Mouse (Mus musculus) embryonic facial prominence, embryonic 12.5 days (tissue): ENCODE results near the gene Kctd21. TPM values are rescaled to one million over a fixed set of nuclear protein-coding genes. Genes with fewer than 3 reads are reported as not detected.

Experiments
- ATAC-seq: fragments of 200-750 bp; cut with Nextera tagmentation; 2 replicates; pipeline ENCODE4 v1.8.0; 2017; ENCODE audit not compliant: insufficient number of reproducible peaks, insufficient read depth, low FRiP score, low TSS enrichment
- H3K27ac ChIP-seq: fragments of 300-500 bp; sonication (generic); 2 replicates; pipeline ENCODE4 v1.5.1; 2016; ENCODE audit warnings: mild to moderate bottlenecking
- H3K27me3 ChIP-seq: fragments of 300-500 bp; sonication (generic); 2 replicates; pipeline ENCODE4 v1.6.1; 2016; ENCODE audit warnings: mild to moderate bottlenecking, moderate library complexity
- H3K36me3 ChIP-seq: fragments of 300-500 bp; sonication (generic); 2 replicates; pipeline ENCODE4 v1.6.1; 2016; ENCODE audit warnings: mild to moderate bottlenecking
- H3K4me1 ChIP-seq: fragments of 300-500 bp; sonication (generic); 2 replicates; pipeline ENCODE4 v1.6.1; 2016
- H3K4me2 ChIP-seq: fragments of 300-500 bp; sonication (generic); replicated peaks from 2 replicates; pipeline ENCODE4 v1.6.1; 2016; ENCODE audit warnings: mild to moderate bottlenecking, moderate library complexity
- H3K4me3 ChIP-seq: fragments of 300-500 bp; sonication (generic); 2 replicates; pipeline ENCODE4 v1.5.1; 2016; ENCODE audit warnings: mild to moderate bottlenecking
- H3K9ac ChIP-seq: fragments of 300-500 bp; sonication (generic); 2 replicates; pipeline ENCODE4 v1.6.1; 2016; ENCODE audit warnings: mild to moderate bottlenecking, moderate library complexity
- H3K9me3 ChIP-seq: fragments of 300-500 bp; sonication (generic); 2 replicates; pipeline ENCODE4 v1.6.1; 2016; ENCODE audit warnings: mild to moderate bottlenecking, moderate library complexity
- WGBS: fragments of 180-500 bp; shearing (Covaris S2); methylation state at CpG from one replicate; pipeline ENCODE4 v1.1.7; 2016; 5-methylcytosine and 5-hydroxymethylcytosine counted together
- polyA plus RNA-seq: library from polyadenylated mRNA; unstranded; fragments of >200 nt; fragmentation: Nextera tagmentation; extraction: Ambion mirVana; gene quantifications from 2 replicates; pipeline ENCODE4 v1.2.1, GENCODE M21; 2016

Gene Kctd21
- polyA plus RNA-seq, 1 experiment from 2014 or later, result 4.0 TPM

- Histone ChIP-seq H3K9ac (0 out of 2 replicates have a peak overlapping the region, but pooled peaks have one; percentile 10), H3K4me3 (peak overlapping the region; percentile 39)
Measured at GRCm38 (mm10) chr7:97325156-97325985, 6.8 kb upstream of the Kctd21 start.

GRCm38 (mm10) chr7:97327376-97327775 is 4.8 kb upstream of the Kctd21 start:
- Histone ChIP-seq H3K4me2 (no peak overlapping the region), H3K27me3 (peaks cover 36% of the 10 kb centered on the region), H3K4me3 (no peak overlapping the region), H3K9me3 (no peaks in the 10 kb centered on the region), H3K36me3 (no peaks in the 10 kb centered on the region), H3K9ac (no peak overlapping the region), H3K27ac (no peak overlapping the region), H3K4me1 (peaks cover 25% of the 10 kb centered on the region)
- WGBS, result 89% methylated on average over 4 of the region's 4 CpGs
- no peak for ATAC-seq

More at GRCm38 (mm10) chr7:97325156-97325985, 6.8 kb upstream of the Kctd21 start:
- no peak for ATAC-seq
- Histone ChIP-seq H3K27me3 (peaks cover 36% of the 10 kb centered on the region), H3K9me3 (no peaks in the 10 kb centered on the region), H3K36me3 (no peaks in the 10 kb centered on the region), H3K4me2 (peak overlapping the region; percentile 61), H3K27ac (no peak overlapping the region), H3K4me1 (peaks cover 16% of the 10 kb centered on the region)
- whole genome bisulfite sequencing, result 10% methylated on average over 93 of the region's 96 CpGs

GRCm38 (mm10) chr7:97328891-97329588 is 3.1 kb upstream of the Kctd21 start:
- Histone ChIP-seq H3K36me3 (no peaks in the 10 kb centered on the region), H3K27ac (no peak overlapping the region), H3K4me3 (no peak overlapping the region), H3K27me3 (peaks cover 35% of the 10 kb centered on the region), H3K4me2 (no peak overlapping the region), H3K9ac (no peak overlapping the region), H3K9me3 (no peaks in the 10 kb centered on the region), H3K4me1 (peaks cover 33% of the 10 kb centered on the region)
- no peak for ATAC-seq
- 58% methylated on average over 13 of the region's 13 CpGs for WGBS

GRCm38 (mm10) chr7:97329676-97330075 is 2.5 kb upstream of the Kctd21 start:
- WGBS, result 87% methylated on average over 3 of the region's 3 CpGs
- Histone ChIP-seq H3K4me3 (no peak overlapping the region), H3K27me3 (peaks cover 29% of the 10 kb centered on the region), H3K36me3 (no peaks in the 10 kb centered on the region), H3K4me2 (no peak overlapping the region), H3K9ac (no peak overlapping the region), H3K4me1 (peaks cover 33% of the 10 kb centered on the region), H3K27ac (no peak overlapping the region), H3K9me3 (no peaks in the 10 kb centered on the region)
- ATAC-seq, result no peak

- peaks cover 24% of the 10 kb centered on the region for H3K4me1 ChIP-seq
- H3K4me2 ChIP-seq, result peak overlapping the region; percentile 61
- ATAC-seq, result no peak
- no peak overlapping the region for H3K27ac ChIP-seq
- peak overlapping the region; percentile 57 for H3K4me3 ChIP-seq
- H3K36me3 ChIP-seq, result no peaks in the 10 kb centered on the region
- peaks cover 15% of the 10 kb centered on the region for H3K27me3 ChIP-seq
- H3K9ac ChIP-seq, result peak overlapping the region; percentile 73
- WGBS, result 67% methylated on average over 11 of the region's 11 CpGs
- no peaks in the 10 kb centered on the region for H3K9me3 ChIP-seq
Measured at GRCm38 (mm10) chr7:97330931-97331645, 1.0 kb upstream of the Kctd21 start.

GRCm38 (mm10) chr7:97332667-97333041 is 527 bp downstream of the Kctd21 start:
- WGBS, result 6% methylated on average over 9 of the region's 9 CpGs
- H3K9ac ChIP-seq, result peak overlapping the region; percentile 73
- no peaks in the 10 kb centered on the region for H3K36me3 ChIP-seq
- no peaks in the 10 kb centered on the region for H3K27me3 ChIP-seq
- no peaks in the 10 kb centered on the region for H3K9me3 ChIP-seq
- peaks cover 24% of the 10 kb centered on the region for H3K4me1 ChIP-seq
- H3K4me2 ChIP-seq, result peak overlapping the region; percentile 61
- peak overlapping the region; percentile 57 for H3K4me3 ChIP-seq
- ATAC-seq, result no peak
- H3K27ac ChIP-seq, result no peak overlapping the region

- Histone ChIP-seq H3K27me3 (no peaks in the 10 kb centered on the region), H3K4me1 (peaks cover 24% of the 10 kb centered on the region), H3K27ac (no peak overlapping the region), H3K9me3 (no peaks in the 10 kb centered on the region), H3K9ac (peak overlapping the region; percentile 73; the same call in 1 of the 2 replicates), H3K36me3 (no peaks in the 10 kb centered on the region), H3K4me3 (peak overlapping the region; percentile 57; the same call in 1 of the 2 replicates), H3K4me2 (peak overlapping the region; percentile 61)
- no peak for ATAC-seq
- WGBS, result 85% methylated on average over 6 of the region's 6 CpGs
Measured at GRCm38 (mm10) chr7:97333113-97333898, 1.2 kb downstream of the Kctd21 start.

GRCm38 (mm10) chr7:97334406-97334805 is 2.3 kb downstream of the Kctd21 start:
- H3K9ac ChIP-seq, result no peak overlapping the region
- no peak overlapping the region for H3K4me2 ChIP-seq
- H3K9me3 ChIP-seq, result no peaks in the 10 kb centered on the region
- H3K36me3 ChIP-seq, result no peaks in the 10 kb centered on the region
- H3K27ac ChIP-seq, result no peak overlapping the region
- no peak for ATAC-seq
- peaks cover 19% of the 10 kb centered on the region; the same call in 1 of the 2 replicates for H3K4me1 ChIP-seq
- WGBS, result 98% methylated on average over 2 of the region's 2 CpGs
- no peak overlapping the region for H3K4me3 ChIP-seq
- no peaks in the 10 kb centered on the region for H3K27me3 ChIP-seq

GRCm38 (mm10) chr7:97336678-97337077 is 4.6 kb downstream of the Kctd21 start:
- Histone ChIP-seq H3K4me3 (no peak overlapping the region), H3K27me3 (no peaks in the 10 kb centered on the region), H3K9ac (no peak overlapping the region), H3K4me2 (no peak overlapping the region), H3K36me3 (no peaks in the 10 kb centered on the region), H3K4me1 (peaks cover 8% of the 10 kb centered on the region; the same call in 1 of the 2 replicates), H3K27ac (no peak overlapping the region), H3K9me3 (no peaks in the 10 kb centered on the region)
- no peak for ATAC-seq
- 86% methylated on average over 1 of the region's 1 CpGs for WGBS

GRCm38 (mm10) chr7:97338593-97338992 is 6.5 kb downstream of the Kctd21 start:
- no peak overlapping the region for H3K4me2 ChIP-seq
- no peak overlapping the region for H3K4me3 ChIP-seq
- no peaks in the 10 kb centered on the region for H3K36me3 ChIP-seq
- no peaks in the 10 kb centered on the region for H3K27me3 ChIP-seq
- 72% methylated on average over 4 of the region's 4 CpGs for WGBS
- H3K4me1 ChIP-seq, result no peaks in the 10 kb centered on the region
- no peak overlapping the region for H3K9ac ChIP-seq
- no peak overlapping the region for H3K27ac ChIP-seq
- no peak for ATAC-seq
- H3K9me3 ChIP-seq, result no peaks in the 10 kb centered on the region

GRCm38 (mm10) chr7:97339623-97340022 is 7.5 kb downstream of the Kctd21 start:
- WGBS, result 88% methylated on average over 7 of the region's 7 CpGs
- no peaks in the 10 kb centered on the region for H3K4me1 ChIP-seq
- no peak overlapping the region for H3K4me3 ChIP-seq
- H3K4me2 ChIP-seq, result no peak overlapping the region
- H3K27me3 ChIP-seq, result no peaks in the 10 kb centered on the region
- no peak overlapping the region for H3K9ac ChIP-seq
- ATAC-seq, result no peak
- H3K27ac ChIP-seq, result no peak overlapping the region
- no peaks in the 10 kb centered on the region for H3K36me3 ChIP-seq
- no peaks in the 10 kb centered on the region for H3K9me3 ChIP-seq
